Mouse (Mus musculus): Measurements from ENCODE around the gene Dapp1. TPM values are rescaled to one million over a fixed set of nuclear protein-coding genes. Genes with fewer than 3 reads are reported as not detected.

Gene Dapp1
- total and polyA plus RNA-seq, 2 experiments from 2014 or later = 1.3 to 2.3 TPM

- H3K9me3 ChIP-seq (ENCODE audit: low read length) = no peaks in the 10 kb centered on the region
- no peak for TF ChIP-seq CTCF (IDR thresholded peaks at IDR 0.05)
- no peak overlapping the region for H3K4me3 ChIP-seq (ENCODE audit: low read depth, low read length)
- ATAC-seq (ENCODE audit: low FRiP score) (no peak), DNase-seq (ENCODE audit: low spot score) (no peak)
- H3K27me3 ChIP-seq (ENCODE audit: insufficient read depth, low read length) = no peaks in the 10 kb centered on the region
- no peak overlapping the region for H3K4me2 ChIP-seq (ENCODE audit: low read depth, low read length, poor library complexity, severe bottlenecking)
- peaks cover 6% of the 10 kb centered on the region for H3K4me1 ChIP-seq (ENCODE audit: insufficient read depth, low read length)
- no peak overlapping the region for H3K9ac ChIP-seq (replicated peaks; ENCODE audit: low read length, poor library complexity, severe bottlenecking)
- 74% methylated on average over 7 of the region's 7 CpGs for WGBS
- no peak overlapping the region for H3K27ac ChIP-seq (ENCODE audit: low read depth, low read length)
- H3K36me3 ChIP-seq (ENCODE audit: insufficient read depth, low read length) = no peaks in the 10 kb centered on the region
Observed at GRCm38 (mm10) chr3:137975435-137975834, 5.9 kb downstream of the Dapp1 start.

GRCm38 (mm10) chr3:137974306-137974705 is 7.0 kb downstream of the Dapp1 start:
- TF ChIP-seq CTCF (IDR thresholded peaks at IDR 0.05) = no peak
- no peaks in the 10 kb centered on the region for H3K27me3 ChIP-seq (ENCODE audit: insufficient read depth, low read length)
- ATAC-seq (ENCODE audit: low FRiP score) = no peak
- peaks cover 6% of the 10 kb centered on the region for H3K4me1 ChIP-seq (ENCODE audit: insufficient read depth, low read length)
- H3K9me3 ChIP-seq (ENCODE audit: low read length) = no peaks in the 10 kb centered on the region
- no peak overlapping the region for H3K27ac ChIP-seq (ENCODE audit: low read depth, low read length)
- H3K4me3 ChIP-seq (ENCODE audit: low read depth, low read length) = no peak overlapping the region
- H3K4me2 ChIP-seq (ENCODE audit: low read depth, low read length, poor library complexity, severe bottlenecking) = no peak overlapping the region
- WGBS = 88% methylated on average over 8 of the region's 8 CpGs
- DNase-seq (ENCODE audit: low spot score) = no peak
- no peaks in the 10 kb centered on the region for H3K36me3 ChIP-seq (ENCODE audit: insufficient read depth, low read length)
- no peak overlapping the region for H3K9ac ChIP-seq (replicated peaks; ENCODE audit: low read length, poor library complexity, severe bottlenecking)

GRCm38 (mm10) chr3:137972989-137973388 is 8.4 kb downstream of the Dapp1 start:
- Histone ChIP-seq H3K4me1 (ENCODE audit: insufficient read depth, low read length) (peaks cover 6% of the 10 kb centered on the region), H3K36me3 (ENCODE audit: insufficient read depth, low read length) (no peaks in the 10 kb centered on the region), H3K4me3 (ENCODE audit: low read depth, low read length) (no peak overlapping the region), H3K27ac (ENCODE audit: low read depth, low read length) (no peak overlapping the region), H3K9ac (replicated peaks; ENCODE audit: low read length, poor library complexity, severe bottlenecking) (no peak overlapping the region), H3K27me3 (ENCODE audit: insufficient read depth, low read length) (no peaks in the 10 kb centered on the region), H3K4me2 (ENCODE audit: low read depth, low read length, poor library complexity, severe bottlenecking) (no peak overlapping the region), H3K9me3 (ENCODE audit: low read length) (no peaks in the 10 kb centered on the region)
- DNase-seq (ENCODE audit: low spot score) (no peak), ATAC-seq (ENCODE audit: low FRiP score) (no peak)
- 97% methylated on average over 7 of the region's 7 CpGs for WGBS
- no peak for TF ChIP-seq CTCF (IDR thresholded peaks at IDR 0.05)

- 84% methylated on average over 5 of the region's 5 CpGs for WGBS
- H3K4me3 ChIP-seq (ENCODE audit: low read depth, low read length) = no peak overlapping the region
- H3K9me3 ChIP-seq (ENCODE audit: low read length) = no peaks in the 10 kb centered on the region
- H3K27ac ChIP-seq (ENCODE audit: low read depth, low read length) = no peak overlapping the region
- no peaks in the 10 kb centered on the region for H3K27me3 ChIP-seq (ENCODE audit: insufficient read depth, low read length)
- no peaks in the 10 kb centered on the region for H3K36me3 ChIP-seq (ENCODE audit: insufficient read depth, low read length)
- H3K4me1 ChIP-seq (ENCODE audit: insufficient read depth, low read length) = peaks cover 5% of the 10 kb centered on the region
- DNase-seq (ENCODE audit: low spot score) (no peak), ATAC-seq (ENCODE audit: low FRiP score) (no peak)
- H3K9ac ChIP-seq (replicated peaks; ENCODE audit: low read length, poor library complexity, severe bottlenecking) = no peak overlapping the region
- no peak for TF ChIP-seq CTCF (IDR thresholded peaks at IDR 0.05)
- no peak overlapping the region for H3K4me2 ChIP-seq (ENCODE audit: low read depth, low read length, poor library complexity, severe bottlenecking)
Observed at GRCm38 (mm10) chr3:137972224-137972623, 9.1 kb downstream of the Dapp1 start.

- no peak overlapping the region for H3K27ac ChIP-seq (ENCODE audit: low read depth, low read length)
- DNase-seq (ENCODE audit: low spot score) (peak; percentile 40), ATAC-seq (ENCODE audit: low FRiP score) (no peak)
- WGBS = 52% methylated on average over 12 of the region's 12 CpGs
- no peak overlapping the region for H3K9ac ChIP-seq (replicated peaks; ENCODE audit: low read length, poor library complexity, severe bottlenecking)
- no peaks in the 10 kb centered on the region for H3K27me3 ChIP-seq (ENCODE audit: insufficient read depth, low read length)
- TF ChIP-seq CTCF (IDR thresholded peaks at IDR 0.05) = no peak
- peak overlapping the region; percentile 10; the same call in 1 of the 2 replicates for H3K4me2 ChIP-seq (ENCODE audit: low read depth, low read length, poor library complexity, severe bottlenecking)
- peak overlapping the region; percentile 4; the same call in 1 of the 2 replicates for H3K4me3 ChIP-seq (ENCODE audit: low read depth, low read length)
- no peaks in the 10 kb centered on the region for H3K4me1 ChIP-seq (ENCODE audit: insufficient read depth, low read length)
- no peaks in the 10 kb centered on the region for H3K9me3 ChIP-seq (ENCODE audit: low read length)
- no peaks in the 10 kb centered on the region for H3K36me3 ChIP-seq (ENCODE audit: insufficient read depth, low read length)
Observed at GRCm38 (mm10) chr3:137969951-137970350, 11.4 kb downstream of the Dapp1 start.

- no peak overlapping the region for H3K4me3 ChIP-seq (ENCODE audit: low read depth, low read length)
- no peaks in the 10 kb centered on the region for H3K27me3 ChIP-seq (ENCODE audit: insufficient read depth, low read length)
- H3K27ac ChIP-seq (ENCODE audit: low read depth, low read length) = no peak overlapping the region
- H3K9me3 ChIP-seq (ENCODE audit: low read length) = no peaks in the 10 kb centered on the region
- H3K4me2 ChIP-seq (ENCODE audit: low read depth, low read length, poor library complexity, severe bottlenecking) = no peak overlapping the region
- ATAC-seq (ENCODE audit: low FRiP score) (no peak), DNase-seq (ENCODE audit: low spot score) (no peak)
- no peaks in the 10 kb centered on the region for H3K4me1 ChIP-seq (ENCODE audit: insufficient read depth, low read length)
- H3K36me3 ChIP-seq (ENCODE audit: insufficient read depth, low read length) = no peaks in the 10 kb centered on the region
- TF ChIP-seq CTCF (IDR thresholded peaks at IDR 0.05) = no peak
- 88% methylated on average over 9 of the region's 9 CpGs for WGBS
- no peak overlapping the region for H3K9ac ChIP-seq (replicated peaks; ENCODE audit: low read length, poor library complexity, severe bottlenecking)
Observed at GRCm38 (mm10) chr3:137968820-137969486, 12.4 kb downstream of the Dapp1 start.
